Mouse (Mus musculus): ENCODE data around the gene Myl4.

DNA sequence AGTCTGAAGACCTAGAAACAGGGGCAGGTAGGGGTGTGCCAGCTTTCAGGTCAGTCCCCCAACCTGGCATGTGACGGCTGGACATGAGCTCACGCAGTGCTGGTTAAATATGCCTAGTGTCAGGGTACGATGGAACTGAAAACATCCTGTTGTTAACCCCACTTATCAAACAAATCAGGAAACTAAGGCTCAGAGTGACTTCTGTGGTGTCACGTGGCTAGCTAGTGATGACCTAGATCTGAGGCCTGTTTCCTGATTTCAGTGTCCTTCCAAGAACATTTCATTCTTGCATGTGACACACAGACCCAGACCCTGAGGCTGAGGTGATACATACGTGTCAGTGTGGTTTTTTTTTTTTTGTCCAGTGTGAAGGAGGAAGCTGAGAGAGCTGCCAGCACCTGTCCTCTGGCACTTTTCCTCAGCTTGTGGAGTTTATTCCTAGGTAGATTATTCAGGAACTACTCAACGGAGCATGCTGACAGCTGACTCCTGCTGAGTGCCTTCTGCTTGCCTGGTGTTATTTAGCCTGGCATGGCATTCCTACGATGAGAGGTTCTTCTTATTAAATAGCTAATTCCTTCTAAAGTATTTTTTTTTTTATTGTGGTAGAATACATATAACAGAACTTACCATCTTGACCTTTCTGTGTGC, 79.8 kb downstream of the Myl4 start:
- TF ChIP-seq CTCF (conservative IDR thresholded peaks at IDR 0.05; ENCODE audit: low read length) (no peak), NANOG (IDR thresholded peaks at IDR 0.05; ENCODE audit: borderline replicate concordance, low read length) (no peak)
